Mouse (Mus musculus) natural killer cell, adult 2 months (primary cell): ENCODE results near the gene Poc5.

Experiments used
- DNase-seq, 2 experiments: peaks; one replicate each; pipeline ENCODE4 v3.0.0; 2022; ENCODE audit warnings: low spot score in 2 of 2

Gene Poc5

GRCm38 (mm10) chr13:96388042-96388888, at the start of gene Poc5:
Gene Poc5 (plus strand): TSS chr13:96388294.
- DNase-seq: peak; percentile 100

GRCm38 (mm10) chr13:96341461-96341860, 46.6 kb upstream of the Poc5 start:
- no peak for DNase-seq

DNA sequence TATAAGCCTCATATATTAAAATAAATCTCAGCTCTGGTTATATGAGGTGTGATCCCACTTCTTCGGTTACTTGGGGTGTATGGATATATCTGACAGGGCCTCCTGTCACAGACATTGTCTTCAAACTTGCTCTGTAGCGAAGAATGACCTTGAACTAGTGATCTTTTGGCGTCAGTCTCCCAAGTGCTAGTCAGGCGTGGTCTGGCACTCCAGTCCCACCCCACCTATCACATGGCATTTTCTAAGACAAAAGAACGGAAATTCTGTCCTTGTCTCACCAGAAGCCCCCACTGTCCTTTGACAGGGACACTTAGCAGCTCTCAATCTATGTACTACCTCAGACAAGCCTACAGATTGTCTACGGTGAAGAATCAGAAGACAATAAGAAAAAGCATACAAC, 43.3 kb upstream of the Poc5 start:
- no peak for DNase-seq

DNA sequence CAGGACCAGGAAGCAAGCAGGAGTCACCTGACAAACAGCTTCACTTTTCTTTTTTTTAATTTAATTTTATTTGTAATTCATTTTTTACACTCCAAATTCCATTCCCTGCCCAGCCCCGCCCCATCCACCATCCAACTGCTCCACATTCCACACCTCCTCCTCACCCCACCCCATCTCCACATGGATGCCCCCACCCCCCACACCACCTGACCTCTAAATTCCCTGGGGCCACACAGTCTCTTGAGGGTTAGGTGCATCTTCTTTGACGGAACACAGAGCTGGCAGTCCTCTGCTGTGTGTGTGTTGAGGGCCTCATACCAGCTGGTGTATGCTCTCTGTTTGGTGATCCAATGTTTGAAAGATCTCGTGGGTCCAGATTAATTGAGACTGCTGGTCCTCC, 41.5 kb upstream of the Poc5 start:
- no peak for DNase-seq

DNA sequence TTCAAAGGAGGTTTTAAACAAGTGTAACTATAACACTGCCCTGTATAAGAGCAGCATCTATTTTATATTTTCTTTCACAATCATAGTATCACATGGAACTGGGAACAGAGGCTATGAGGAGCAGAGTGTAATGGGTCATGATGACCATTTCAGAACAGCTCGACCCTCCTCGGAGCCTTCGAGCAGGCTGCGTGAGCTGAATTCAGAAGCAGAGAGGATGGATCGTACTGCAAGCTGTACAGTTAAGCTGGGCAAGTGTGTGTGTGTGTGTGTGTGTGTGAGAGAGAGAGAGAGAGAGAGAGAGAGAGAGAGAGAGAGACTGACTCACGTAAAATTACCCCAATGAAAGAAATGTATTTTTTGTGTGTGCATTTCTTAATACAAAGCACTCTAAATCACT, 37.9 kb upstream of the Poc5 start:
- DNase-seq: no peak

DNA sequence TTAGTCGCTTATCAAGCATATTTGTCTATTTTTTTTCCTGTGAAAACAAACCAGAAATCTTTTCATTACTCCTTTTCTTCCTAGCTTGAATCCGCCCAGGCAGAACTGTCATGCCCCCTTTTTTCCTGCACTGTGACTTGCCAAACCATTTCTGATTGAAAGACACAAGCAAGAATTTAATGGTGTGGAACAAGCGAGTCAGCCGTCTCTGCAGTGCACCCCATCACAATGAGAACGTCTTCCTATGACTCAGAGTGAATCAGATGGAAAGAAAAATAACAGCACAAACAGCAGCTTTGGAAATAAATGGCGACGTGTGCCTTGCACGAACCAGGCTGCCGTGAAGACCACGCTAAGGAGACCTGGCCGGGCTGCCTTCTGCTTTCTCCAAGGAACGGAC, 36.8 kb upstream of the Poc5 start:
- no peak for DNase-seq

DNA sequence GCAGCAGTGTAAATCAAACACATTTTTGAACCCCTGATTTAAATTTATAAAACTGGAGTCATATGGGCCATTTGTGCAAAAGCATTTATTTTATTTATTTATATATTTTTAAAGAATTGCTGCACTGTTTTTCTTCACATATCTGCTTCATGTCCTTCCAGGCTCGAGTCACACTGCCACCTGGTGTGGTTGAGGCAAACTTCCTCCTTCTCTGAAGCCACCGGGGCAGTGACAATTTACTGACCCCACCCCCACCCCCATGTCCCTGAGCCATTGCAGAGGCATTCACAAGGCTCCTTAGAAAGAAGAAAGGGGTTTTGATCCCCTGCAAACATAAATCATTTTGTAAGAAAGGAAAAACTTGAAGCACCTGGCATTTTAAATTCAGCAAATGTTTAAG, 12.6 kb upstream of the Poc5 start:
- no peak for DNase-seq

DNA sequence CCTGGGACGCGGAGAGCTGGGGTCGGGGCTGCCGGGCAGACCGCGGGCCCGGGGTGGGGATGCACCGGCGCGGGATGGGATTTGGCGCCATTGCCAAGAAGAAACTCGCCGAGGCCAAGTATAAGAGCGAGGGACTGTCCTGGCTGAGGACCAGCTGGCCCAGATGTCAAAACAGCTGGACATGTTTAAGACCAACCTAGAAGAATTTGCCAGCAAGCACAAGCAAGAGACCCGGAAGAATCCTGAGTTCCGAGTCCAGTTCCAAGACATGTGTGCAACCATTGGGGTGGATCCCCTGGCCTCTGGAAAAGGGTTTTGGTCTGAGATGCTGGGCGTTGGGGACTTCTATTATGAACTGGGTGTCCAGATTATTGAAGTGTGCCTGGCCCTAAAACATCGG, 11.2 kb upstream of the Poc5 start:
- DNase-seq: no peak

- DNase-seq: no peak
These were observed 10.2 kb upstream of the Poc5 start for GRCm38 (mm10) chr13:96377883-96378282.

DNA sequence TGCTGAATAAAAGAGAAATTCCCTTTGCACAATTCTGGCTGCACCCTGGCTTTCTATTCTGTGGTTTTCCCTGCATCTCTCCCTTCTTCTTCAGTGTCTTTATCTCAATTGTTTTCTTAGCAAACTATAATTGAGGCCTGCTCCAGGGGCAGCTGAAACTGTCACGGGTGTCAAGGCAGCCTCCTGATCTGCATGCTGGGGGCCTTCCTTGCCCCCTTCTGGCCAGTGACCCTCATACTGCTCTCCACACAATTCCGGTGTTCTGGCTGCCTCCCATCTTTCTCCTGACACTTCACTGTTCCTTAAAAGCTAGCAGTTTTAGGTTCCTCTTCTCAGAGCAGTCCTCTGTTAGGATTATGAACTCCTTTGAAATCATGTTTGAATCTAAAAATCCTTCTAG, 1.2 kb downstream of the Poc5 start:
- DNase-seq: no peak

DNA sequence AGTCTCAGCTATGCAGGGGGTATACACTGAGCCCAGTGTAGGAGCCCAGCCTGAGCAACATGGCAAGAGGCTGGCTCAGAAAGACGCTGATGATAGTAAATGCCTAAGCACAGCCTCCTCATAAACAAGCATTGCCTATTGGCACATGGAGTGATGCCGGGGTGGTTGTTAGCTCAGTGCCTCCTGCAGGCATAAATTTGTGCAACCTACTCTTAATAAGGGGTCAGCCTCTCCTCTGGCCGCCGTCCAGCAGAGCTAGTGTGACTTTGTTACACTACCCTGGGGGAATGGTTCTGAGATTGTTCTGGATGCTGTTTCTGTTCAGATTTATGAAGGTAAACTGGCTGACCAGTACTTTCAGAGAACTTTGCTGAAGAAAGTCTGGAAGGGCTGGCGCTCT, 13.2 kb downstream of the Poc5 start:
- no peak for DNase-seq

DNA sequence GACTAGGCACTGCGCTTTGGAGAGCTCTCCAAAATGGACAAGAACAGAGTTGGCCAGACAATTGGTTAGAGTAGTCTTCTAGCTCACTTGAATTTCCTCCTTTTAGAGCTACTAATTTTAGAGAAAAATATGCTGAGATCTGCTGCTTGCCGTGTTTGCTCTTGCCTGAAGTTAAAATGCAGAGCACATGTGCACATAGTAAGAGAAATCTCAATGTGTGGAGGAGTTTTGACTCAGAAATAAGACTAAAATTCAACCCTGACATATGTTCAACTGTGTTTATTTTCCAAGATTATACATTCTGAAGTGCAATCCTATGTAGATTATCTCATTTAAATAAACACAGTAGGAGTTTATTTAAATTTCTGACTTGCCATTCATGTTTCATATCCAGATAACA, 17.4 kb downstream of the Poc5 start:
- DNase-seq: no peak

DNA sequence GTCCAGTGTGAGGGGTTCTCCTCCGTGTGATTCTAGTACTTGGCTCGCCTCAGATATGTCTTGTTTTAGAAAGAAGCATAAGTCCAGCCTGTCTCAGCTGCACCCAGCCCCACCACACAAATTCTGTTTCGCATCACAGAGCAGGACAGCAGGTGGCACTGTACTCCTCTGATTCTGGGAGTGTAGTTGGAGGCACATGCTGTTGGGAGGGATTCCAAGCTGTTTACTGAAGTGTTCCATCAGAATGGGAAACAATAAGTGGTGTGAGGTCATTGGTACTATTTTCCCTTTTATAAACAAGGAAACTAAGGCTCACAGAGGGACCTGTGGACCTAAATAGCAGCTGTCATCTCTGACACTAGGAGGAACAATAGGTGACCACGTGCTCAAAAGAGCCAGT, 18.9 kb downstream of the Poc5 start:
- no peak for DNase-seq

- DNase-seq: no peak
These were observed 20.7 kb downstream of the Poc5 start for GRCm38 (mm10) chr13:96408786-96409185.

DNA sequence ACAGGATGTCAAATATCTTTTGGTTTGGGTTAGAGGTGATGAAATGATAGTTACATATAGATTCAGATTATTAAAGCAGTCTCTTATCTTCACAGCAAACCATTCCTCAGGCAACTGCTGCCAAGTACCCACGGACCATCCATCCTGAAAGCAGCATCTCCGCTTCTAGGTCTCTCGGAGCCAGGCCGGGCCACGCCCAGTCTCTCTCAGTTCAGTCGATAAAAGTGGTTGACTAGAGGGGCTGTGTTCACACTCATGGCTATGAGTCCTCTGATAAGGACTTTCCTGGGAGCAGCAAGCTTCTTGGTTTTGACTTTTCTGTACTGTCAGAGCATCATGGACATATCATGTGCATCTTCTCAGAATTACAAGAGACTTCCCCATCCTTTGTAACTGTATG, 26.3 kb downstream of the Poc5 start:
- DNase-seq: no peak

GRCm38 (mm10) chr13:96416380-96416779, 28.3 kb downstream of the Poc5 start:
- no peak for DNase-seq

- no peak for DNase-seq
These were observed 29.2 kb downstream of the Poc5 start for GRCm38 (mm10) chr13:96417261-96417813.

DNA sequence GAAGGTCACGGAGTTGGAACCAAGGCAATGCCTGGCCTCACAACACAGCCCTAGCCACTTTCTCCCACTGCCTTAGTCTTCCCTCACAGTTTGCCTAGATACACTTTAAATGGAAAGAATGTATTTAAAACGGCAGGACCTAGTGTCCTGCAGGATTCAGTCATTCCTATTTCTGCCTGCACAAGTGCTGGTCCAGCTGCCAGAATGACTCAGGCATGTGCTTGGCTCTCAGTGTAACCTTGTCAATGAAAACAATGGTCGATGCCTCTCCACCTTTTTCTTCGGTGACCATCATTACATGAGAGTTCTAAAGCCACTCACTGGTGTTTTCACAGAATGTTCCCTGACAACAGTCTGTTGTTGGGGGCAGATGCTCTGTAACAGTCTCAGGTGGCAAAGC, 30.4 kb downstream of the Poc5 start:
- no peak for DNase-seq

- DNase-seq: no peak
These were observed 33.1 kb downstream of the Poc5 start for GRCm38 (mm10) chr13:96421230-96421629.

GRCm38 (mm10) chr13:96424496-96425274, 36.6 kb downstream of the Poc5 start:
- no peak for DNase-seq

GRCm38 (mm10) chr13:96426044-96426443, 38.0 kb downstream of the Poc5 start:
- no peak for DNase-seq

DNA sequence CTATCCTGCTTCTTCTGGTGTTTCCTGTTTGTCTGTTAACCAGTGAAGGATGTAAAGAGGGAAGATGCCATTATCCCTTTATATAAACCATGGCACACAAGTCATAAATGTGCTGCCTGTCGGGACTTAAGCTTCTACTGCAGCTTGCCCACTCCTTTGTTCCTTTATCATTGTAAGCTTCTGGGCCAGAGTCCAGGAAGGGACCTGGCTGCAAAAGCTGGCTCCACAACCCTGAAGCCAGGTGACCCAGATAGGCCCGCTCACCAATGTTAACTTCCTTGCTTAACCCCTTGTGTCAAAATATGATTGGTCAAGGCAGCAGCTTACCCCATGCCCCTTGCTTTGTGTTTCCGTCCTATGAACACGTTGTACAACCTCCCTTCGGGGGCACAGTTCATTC, 40.4 kb downstream of the Poc5 start:
- DNase-seq: no peak

DNA sequence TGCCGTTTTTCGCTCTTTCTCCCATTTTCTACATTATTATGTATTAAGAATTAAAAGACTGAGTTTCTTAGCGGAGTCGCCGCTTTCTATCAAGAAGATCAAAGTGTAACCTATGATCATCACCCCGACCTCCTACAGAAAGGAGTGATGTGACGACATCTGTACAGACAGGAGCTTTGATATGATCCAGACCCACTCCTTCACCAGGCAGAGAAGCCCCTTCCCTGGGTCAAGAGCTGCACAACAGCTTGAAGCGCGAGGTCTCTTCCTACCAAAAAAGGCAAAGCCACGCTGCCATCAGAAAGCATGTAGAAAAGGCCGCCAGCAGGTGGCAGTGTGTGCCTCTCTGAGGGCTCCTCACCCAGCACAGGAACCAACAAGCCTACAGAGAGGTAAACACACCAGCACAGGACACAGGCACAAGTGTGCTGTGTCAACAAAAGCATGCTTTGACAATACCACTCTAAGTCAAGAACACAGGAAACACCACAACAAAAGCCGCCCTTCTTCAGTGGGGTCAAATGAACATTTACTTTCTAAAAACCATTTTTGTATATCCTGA, 43.6 kb downstream of the Poc5 start:
- peak; percentile 69 to 81 for DNase-seq
